Mouse (Mus musculus) intestine, embryonic 15.5 days (tissue): ENCODE data around the gene Epor. TPM values are rescaled to one million over a fixed set of nuclear protein-coding genes. Genes with fewer than 3 reads are reported as not detected.

ENCODE experiments used
- ATAC-seq: fragments of 200-750 bp; cut with Nextera tagmentation; 2 replicates; pipeline ENCODE4 v1.8.0; 2017; ENCODE audit warnings: moderate TSS enrichment, moderate library complexity
- H3K27ac ChIP-seq: fragments of 300-500 bp; sonication (generic); 2 replicates; pipeline ENCODE4 v1.5.1; 2015; ENCODE audit warnings: mild to moderate bottlenecking, inconsistent platforms
- H3K27me3 ChIP-seq: fragments of 300-500 bp; sonication (generic); replicated peaks from 2 replicates; pipeline ENCODE4 v1.6.1; 2015; ENCODE audit warnings: inconsistent platforms
- H3K36me3 ChIP-seq: fragments of 300-500 bp; sonication (generic); 2 replicates; pipeline ENCODE4 v1.6.1; 2015; ENCODE audit warnings: inconsistent platforms
- H3K4me1 ChIP-seq: fragments of 300-500 bp; sonication (generic); replicated peaks from 2 replicates; pipeline ENCODE4 v1.6.1; 2015; ENCODE audit warnings: inconsistent platforms
- H3K4me2 ChIP-seq: fragments of 300-500 bp; sonication (generic); replicated peaks from 2 replicates; pipeline ENCODE4 v1.6.1; 2015; ENCODE audit warnings: mild to moderate bottlenecking, inconsistent platforms
- H3K4me3 ChIP-seq: fragments of 300-500 bp; sonication (generic); replicated peaks from 2 replicates; pipeline ENCODE4 v1.5.1; 2015; ENCODE audit warnings: inconsistent platforms
- H3K9ac ChIP-seq: fragments of 300-500 bp; sonication (generic); 2 replicates; pipeline ENCODE4 v1.6.1; 2015; ENCODE audit warnings: inconsistent platforms
- H3K9me3 ChIP-seq: fragments of 300-500 bp; sonication (generic); 2 replicates; pipeline ENCODE4 v1.6.1; 2016; ENCODE audit warnings: inconsistent platforms
- WGBS: fragments of 180-500 bp; shearing (Covaris S2); methylation state at CpG from one replicate; pipeline ENCODE4 v1.1.7; 2015; 5-methylcytosine and 5-hydroxymethylcytosine counted together
- polyA plus RNA-seq: library from polyadenylated mRNA; unstranded; fragments of >200 nt; fragmentation: Nextera tagmentation; extraction: Ambion mirVana; gene quantifications from 2 replicates; pipeline ENCODE4 v1.2.1, GENCODE M21; 2015

The Epor gene
- polyA plus RNA-seq, 1 experiment from 2014 or later = 4.3 TPM

DNA sequence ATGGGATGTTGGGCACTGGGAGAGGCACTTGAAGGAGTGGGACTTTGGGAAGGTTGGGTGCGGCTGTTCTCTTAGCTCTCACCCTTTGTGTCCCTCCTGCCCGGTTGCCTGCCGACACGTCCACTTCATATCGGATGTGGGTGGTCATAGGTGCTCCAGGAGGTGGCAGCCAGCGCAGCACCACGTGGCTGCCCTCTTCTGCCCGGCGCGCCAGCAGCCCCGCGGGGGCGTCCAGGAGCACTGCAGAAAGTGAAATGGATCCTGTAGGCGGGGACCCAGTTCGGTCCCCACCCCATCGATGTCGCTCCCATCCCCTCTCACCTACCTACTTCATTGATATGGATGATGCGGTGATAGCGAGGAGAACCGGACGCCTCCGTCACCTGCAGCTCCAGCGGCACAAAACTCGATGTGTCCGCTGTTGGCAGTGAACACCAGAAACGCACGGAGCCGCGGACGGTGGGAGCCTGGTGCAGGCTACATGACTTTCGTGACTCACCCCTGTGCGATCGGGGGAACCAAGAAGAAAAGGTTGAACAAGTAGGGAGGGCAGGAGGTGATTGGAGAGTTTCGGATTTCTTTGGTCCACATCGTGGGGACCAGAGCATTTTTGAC is 1.8 kb downstream of the Epor start:
- Histone ChIP-seq H3K4me3 (peak overlapping the region; percentile 40), H3K4me1 (peaks cover 27% of the 10 kb centered on the region), H3K9ac (no peak overlapping the region), H3K9me3 (no peaks in the 10 kb centered on the region), H3K36me3 (no peaks in the 10 kb centered on the region), H3K27me3 (peaks cover 41% of the 10 kb centered on the region), H3K27ac (no peak overlapping the region), H3K4me2 (peak overlapping the region; percentile 95)
- 3% methylated on average over 35 of the region's 35 CpGs for WGBS
- ATAC-seq = no peak

- ATAC-seq = no peak
- Histone ChIP-seq H3K9me3 (no peaks in the 10 kb centered on the region), H3K27me3 (peaks cover 41% of the 10 kb centered on the region), H3K4me3 (0 out of 2 replicates have a peak overlapping the region, but pooled peaks have one; percentile 0), H3K9ac (no peak overlapping the region), H3K4me2 (peak overlapping the region; percentile 95; the same call in 1 of the 2 replicates), H3K27ac (no peak overlapping the region), H3K4me1 (peaks cover 29% of the 10 kb centered on the region), H3K36me3 (no peaks in the 10 kb centered on the region)
- WGBS = 10% methylated on average over 26 of the region's 26 CpGs
Observed at GRCm38 (mm10) chr9:21960558-21961208, 2.6 kb downstream of the Epor start.

DNA sequence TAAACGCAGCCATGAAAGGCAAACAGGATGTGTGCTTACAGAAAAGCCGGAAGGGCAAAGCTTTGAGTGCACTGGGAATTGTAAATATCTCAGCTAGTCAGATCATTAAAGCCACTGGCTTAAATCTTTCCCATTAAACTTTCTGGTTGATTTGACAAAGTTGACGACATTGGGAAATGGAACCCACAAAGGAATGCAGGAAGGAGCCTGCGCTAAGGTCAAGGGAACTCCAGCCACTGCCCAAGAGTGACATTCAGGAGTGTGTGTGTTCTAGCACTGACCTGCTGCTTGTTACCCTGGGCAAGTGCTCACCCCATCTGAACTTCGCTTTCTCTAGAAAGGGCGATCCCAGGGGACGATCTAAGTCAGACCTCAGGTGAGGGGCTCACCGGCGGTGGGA is 3.2 kb downstream of the Epor start:
- no peak overlapping the region for H3K27ac ChIP-seq
- H3K4me1 ChIP-seq = peaks cover 29% of the 10 kb centered on the region
- no peak overlapping the region for H3K9ac ChIP-seq
- peaks cover 41% of the 10 kb centered on the region for H3K27me3 ChIP-seq
- H3K36me3 ChIP-seq = no peaks in the 10 kb centered on the region
- ATAC-seq = no peak
- no peak overlapping the region for H3K4me2 ChIP-seq
- 48% methylated on average over 9 of the region's 9 CpGs for WGBS
- no peak overlapping the region for H3K4me3 ChIP-seq
- H3K9me3 ChIP-seq = no peaks in the 10 kb centered on the region

GRCm38 (mm10) chr9:21959244-21959643 is 4.1 kb downstream of the Epor start:
- ATAC-seq = no peak
- peaks cover 41% of the 10 kb centered on the region for H3K27me3 ChIP-seq
- no peak overlapping the region for H3K4me3 ChIP-seq
- H3K27ac ChIP-seq = no peak overlapping the region
- no peak overlapping the region for H3K4me2 ChIP-seq
- no peak overlapping the region for H3K9ac ChIP-seq
- H3K4me1 ChIP-seq = peaks cover 29% of the 10 kb centered on the region
- H3K36me3 ChIP-seq = no peaks in the 10 kb centered on the region
- no peaks in the 10 kb centered on the region for H3K9me3 ChIP-seq
- WGBS = 87% methylated on average over 7 of the region's 7 CpGs

GRCm38 (mm10) chr9:21958372-21958771 is 4.9 kb downstream of the Epor start:
- no peak for ATAC-seq
- H3K27me3 ChIP-seq = peaks cover 36% of the 10 kb centered on the region

DNA sequence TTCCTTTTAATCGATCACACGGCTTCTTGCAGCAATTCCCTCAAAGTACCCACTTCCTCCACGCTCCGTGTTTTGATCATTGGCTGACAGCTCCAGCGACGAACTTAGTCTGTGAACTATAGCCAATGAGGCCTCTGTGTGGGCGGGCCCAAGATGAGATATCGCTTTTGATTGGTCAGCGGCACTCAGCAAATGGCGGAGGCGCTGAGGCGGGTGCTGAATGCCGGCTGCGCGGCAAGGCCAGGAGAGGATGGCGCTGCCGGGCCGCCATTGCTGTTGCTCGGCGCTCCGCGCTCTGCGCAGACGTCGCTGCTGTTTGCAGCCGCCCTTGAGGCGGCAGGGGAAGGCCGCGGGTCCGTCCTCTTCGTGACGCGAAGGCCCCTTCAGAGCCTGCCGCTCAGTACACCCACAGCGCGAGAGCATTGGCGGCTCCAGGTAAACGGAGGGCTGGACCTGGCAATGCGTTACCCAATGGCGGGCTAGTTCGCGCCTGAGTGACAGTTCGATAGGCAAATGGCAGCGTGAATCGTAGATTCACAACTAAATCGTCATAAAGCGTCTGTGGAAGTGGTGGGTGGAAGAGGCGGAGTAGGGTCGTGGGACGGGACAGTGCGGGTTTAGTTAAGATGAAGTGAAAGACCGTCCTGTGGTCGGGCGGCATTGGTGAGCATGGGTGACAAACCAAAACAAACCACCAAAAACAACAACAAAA is 7.6 kb downstream of the Epor start, which contains the start of gene Swsap1:
Swsap1 (plus strand) TSS at position 186 of the 712 bp plus-strand sequence.
- Histone ChIP-seq H3K9ac (peak within 1 kb of the TSS; percentile 93), H3K4me2 (peak within 1 kb of the TSS; percentile 69), H3K27me3 (peaks cover 14% of the 10 kb centered on the region), H3K4me3 (peak within 1 kb of the TSS; percentile 83), H3K4me1 (peaks cover 8% of the 10 kb centered on the region), H3K27ac (peak within 1 kb of the TSS; percentile 95), H3K9me3 (no peaks in the 10 kb centered on the region), H3K36me3 (no peaks in the 10 kb centered on the region)
- peak; percentile 99 for ATAC-seq
- under 1% methylated on average over 54 of the region's 54 CpGs for WGBS

More at GRCm38 (mm10) chr9:21958372-21958771, 4.9 kb downstream of the Epor start:
- Histone ChIP-seq H3K4me2 (no peak overlapping the region), H3K4me3 (no peak overlapping the region), H3K4me1 (peaks cover 27% of the 10 kb centered on the region), H3K9me3 (no peaks in the 10 kb centered on the region), H3K27ac (no peak overlapping the region), H3K36me3 (no peaks in the 10 kb centered on the region), H3K9ac (no peak overlapping the region)
- WGBS = 76% methylated on average over 5 of the region's 5 CpGs

DNA sequence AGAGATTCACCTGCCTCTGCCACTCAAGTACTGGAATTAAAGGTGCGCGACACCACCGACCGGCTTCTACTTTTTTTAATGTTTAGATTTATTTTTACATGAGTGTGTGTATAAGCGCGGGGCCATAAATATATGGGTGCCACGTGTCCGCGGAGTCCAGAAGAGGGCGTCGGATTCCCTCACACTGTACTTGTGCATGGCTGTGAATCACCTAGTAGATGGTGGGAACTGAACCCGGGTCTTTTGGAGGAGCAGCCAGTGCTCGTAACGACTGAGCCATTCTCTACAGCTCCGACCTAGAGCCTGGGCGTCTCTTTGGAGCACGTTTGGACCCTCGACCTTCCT is 8.1 kb downstream of the Epor start:
- 1% methylated on average over 18 of the region's 18 CpGs for WGBS
- Histone ChIP-seq H3K4me3 (peak overlapping the region; percentile 83), H3K4me1 (peaks cover 3% of the 10 kb centered on the region; the same call in 1 of the 2 replicates), H3K36me3 (no peaks in the 10 kb centered on the region), H3K9ac (peak overlapping the region; percentile 93), H3K9me3 (no peaks in the 10 kb centered on the region), H3K27ac (peak overlapping the region; percentile 75), H3K27me3 (peaks cover 9% of the 10 kb centered on the region), H3K4me2 (peak overlapping the region; percentile 69)
- ATAC-seq = peak; percentile 72

GRCm38 (mm10) chr9:21954635-21955034 is 8.7 kb downstream of the Epor start:
- H3K4me1 ChIP-seq = 0 out of 2 replicates have a peak, but pooled peaks cover 3% of the 10 kb centered on the region
- 75% methylated on average over 3 of the region's 3 CpGs for WGBS
- no peak overlapping the region for H3K27ac ChIP-seq
- no peak overlapping the region for H3K9ac ChIP-seq
- no peaks in the 10 kb centered on the region for H3K36me3 ChIP-seq
- H3K4me2 ChIP-seq = peak overlapping the region; percentile 69
- H3K27me3 ChIP-seq = peaks cover 6% of the 10 kb centered on the region
- H3K9me3 ChIP-seq = no peaks in the 10 kb centered on the region
- no peak for ATAC-seq
- H3K4me3 ChIP-seq = no peak overlapping the region

DNA sequence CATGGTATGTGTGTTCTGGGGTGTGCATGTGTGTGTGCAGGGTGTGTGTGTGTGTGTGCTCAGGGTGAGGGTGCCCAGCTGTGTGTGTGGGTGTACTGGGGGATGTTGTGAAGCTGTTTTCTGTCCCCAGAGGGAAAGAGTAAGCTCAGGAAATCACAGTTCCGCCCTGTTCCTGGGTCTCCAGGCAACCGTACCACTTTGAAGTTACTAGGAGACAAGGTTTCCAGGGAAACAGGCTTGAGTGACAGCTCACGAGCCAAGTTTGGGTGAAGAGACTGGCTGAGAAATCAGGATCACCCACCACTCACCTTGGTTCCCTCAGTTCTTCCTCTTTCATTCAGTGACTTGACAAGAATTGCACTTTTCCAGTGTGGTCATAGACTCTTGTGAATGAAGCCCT is 9.7 kb downstream of the Epor start:
- Histone ChIP-seq H3K27me3 (no peaks in the 10 kb centered on the region), H3K9me3 (no peaks in the 10 kb centered on the region), H3K27ac (no peak overlapping the region), H3K36me3 (no peaks in the 10 kb centered on the region), H3K4me1 (0 out of 2 replicates have a peak, but pooled peaks cover 3% of the 10 kb centered on the region), H3K4me2 (no peak overlapping the region), H3K4me3 (no peak overlapping the region), H3K9ac (no peak overlapping the region)
- no peak for ATAC-seq
- WGBS = 20% methylated on average over 3 of the region's 3 CpGs

DNA sequence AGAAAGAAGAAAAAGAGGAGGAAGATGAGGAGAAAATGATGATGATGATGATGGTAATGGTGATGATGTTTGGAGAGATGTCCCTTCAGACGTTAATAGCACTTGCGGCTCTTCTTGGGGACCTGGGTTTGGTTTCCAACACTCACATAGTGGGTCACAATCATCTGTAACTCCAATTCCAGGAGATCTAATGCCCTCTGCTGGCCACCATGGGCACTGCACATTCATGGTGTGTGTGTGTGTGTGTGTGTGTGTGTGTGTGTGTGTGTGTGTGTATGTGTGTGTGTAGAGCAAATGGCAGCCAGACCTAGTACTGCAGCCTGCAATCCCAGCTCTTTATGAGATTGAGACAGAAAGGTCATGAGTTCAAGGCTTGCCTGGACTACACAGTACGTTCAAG is 11.3 kb downstream of the Epor start:
- ATAC-seq = no peak
- H3K4me2 ChIP-seq = no peak overlapping the region
- no peak overlapping the region for H3K9ac ChIP-seq
- no peak overlapping the region for H3K27ac ChIP-seq
- peaks cover 10% of the 10 kb centered on the region; the same call in 1 of the 2 replicates for H3K27me3 ChIP-seq
- no peaks in the 10 kb centered on the region for H3K9me3 ChIP-seq
- 72% methylated on average over 3 of the region's 3 CpGs for WGBS
- 0 out of 2 replicates have a peak, but pooled peaks cover 7% of the 10 kb centered on the region for H3K4me1 ChIP-seq
- H3K36me3 ChIP-seq = no peaks in the 10 kb centered on the region
- H3K4me3 ChIP-seq = no peak overlapping the region

- no peak overlapping the region for H3K4me2 ChIP-seq
- no peak overlapping the region for H3K27ac ChIP-seq
- no peak overlapping the region for H3K4me3 ChIP-seq
- 0 out of 2 replicates have a peak, but pooled peaks cover 4% of the 10 kb centered on the region for H3K4me1 ChIP-seq
- peaks cover 10% of the 10 kb centered on the region; the same call in 1 of the 2 replicates for H3K27me3 ChIP-seq
- no peak for ATAC-seq
- 16% methylated on average over 11 of the region's 11 CpGs for WGBS
- no peaks in the 10 kb centered on the region for H3K36me3 ChIP-seq
- H3K9me3 ChIP-seq = no peaks in the 10 kb centered on the region
- H3K9ac ChIP-seq = no peak overlapping the region
Observed at GRCm38 (mm10) chr9:21950322-21950721, 13.0 kb downstream of the Epor start.

DNA sequence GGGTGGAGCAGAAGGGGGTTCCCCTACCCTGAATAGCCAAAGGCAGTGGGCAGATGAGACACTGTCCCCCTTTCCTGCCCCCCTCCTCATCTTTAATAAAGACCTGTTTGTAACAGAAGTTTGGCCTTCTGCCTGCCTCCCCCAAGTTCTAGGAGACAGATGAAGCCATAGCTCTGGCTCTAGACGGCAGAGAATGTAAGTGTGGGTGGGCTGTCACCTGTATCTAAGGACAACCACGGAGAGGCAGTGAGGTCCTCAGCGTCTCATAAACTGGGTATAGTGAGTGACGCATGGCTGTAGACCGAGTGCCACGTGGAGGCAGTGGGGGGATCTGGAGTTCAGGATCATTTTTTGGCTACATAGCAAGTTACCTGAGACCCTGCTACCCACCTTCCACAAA is 14.5 kb downstream of the Epor start:
- 0 out of 2 replicates have a peak, but pooled peaks cover 4% of the 10 kb centered on the region for H3K4me1 ChIP-seq
- 61% methylated on average over 6 of the region's 6 CpGs for WGBS

More for the DNA sequence above, 14.5 kb downstream of the Epor start:
- no peak overlapping the region for H3K27ac ChIP-seq
- H3K36me3 ChIP-seq = no peaks in the 10 kb centered on the region
- H3K4me3 ChIP-seq = no peak overlapping the region
- H3K9ac ChIP-seq = no peak overlapping the region
- ATAC-seq = no peak
- H3K27me3 ChIP-seq = peaks cover 15% of the 10 kb centered on the region
- H3K4me2 ChIP-seq = no peak overlapping the region
- no peaks in the 10 kb centered on the region for H3K9me3 ChIP-seq
